In the genomic region with DNA sequence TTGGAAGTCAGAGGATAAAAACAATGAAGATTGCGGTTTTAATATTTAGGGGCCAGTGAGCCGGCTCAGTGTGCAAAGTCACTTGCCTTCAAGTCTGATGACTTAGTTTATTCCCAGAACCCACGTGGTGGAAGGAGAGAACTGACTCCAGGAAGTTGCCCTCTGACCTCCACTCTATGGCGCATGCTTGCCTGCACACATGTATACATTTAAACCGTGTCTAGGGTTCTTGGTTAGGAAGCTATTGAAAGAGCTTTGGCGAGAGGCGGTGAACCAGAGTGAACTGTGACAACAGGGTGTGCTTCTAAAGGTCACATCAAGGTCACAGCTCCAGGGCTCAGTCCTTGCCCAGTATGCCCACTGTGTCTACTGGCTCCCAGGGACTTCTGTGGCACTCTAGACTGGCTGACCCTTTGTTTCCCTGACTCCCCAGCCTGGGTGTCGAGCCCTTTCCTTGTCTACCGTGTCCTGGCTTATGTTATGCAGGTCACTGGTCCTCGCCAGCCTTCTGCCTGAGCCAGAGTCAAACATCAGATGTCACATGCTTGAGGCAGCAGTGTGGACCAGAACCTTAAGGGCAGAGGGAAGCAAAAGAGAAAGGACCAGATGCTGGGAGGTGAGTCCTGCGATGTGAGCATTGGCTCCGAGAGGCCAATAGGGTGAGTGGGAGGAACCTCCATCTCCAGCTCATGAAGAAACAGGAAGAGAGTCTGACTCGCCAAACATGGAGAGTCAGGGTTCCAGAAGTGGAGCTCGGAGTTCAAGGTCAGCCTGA, we compare ENCODE assay signal across 18 mouse cellular contexts. TPM values are rescaled to one million over a fixed set of nuclear protein-coding genes. Genes with fewer than 3 reads are reported as not detected.
DNase-seq lines count a peak whose midpoint lies in the region; ATAC-seq lines count a peak whose summit lies in the region.
"Had no signal": no experiment of that assay in that cellular context is flagged by ENCODE, and none has a peak within 500 bp of the region (broad histone marks: within the 10 kb centered on the region; RNA-seq: fewer than 3 reads in every experiment).

No protein-coding gene starts in this region.

- no peaks in the 10 kb centered on the region for H3K36me3 ChIP-seq in heart, embryonic 10.5 days
- no peaks in the 10 kb centered on the region for H3K36me3 ChIP-seq in liver, embryonic 11.5 days (ENCODE audit: control insufficient read depth, insufficient read depth, low read length)
- H3K36me3 ChIP-seq in liver, embryonic 16.5 days (ENCODE audit: control insufficient read depth, insufficient read depth), result no peaks in the 10 kb centered on the region
- H3K36me3 ChIP-seq: embryonic facial prominence, embryonic 12.5 days; midbrain, embryonic 15.5 days had no signal

- DNase-seq in heart, embryonic 10.5 days (ENCODE audit: low spot score), result peak; percentile 63
- DNase-seq in heart, postnatal 36 days, result no peak
- no peak for DNase-seq in liver, embryonic 11.5 days (ENCODE audit: low spot score)
- DNase-seq in liver, result no peak
- DNase-seq in embryo, embryonic 10.5 days (ENCODE audit: low spot score), result peak; percentile 61
- DNase-seq in left cerebral cortex, postnatal 36 days (ENCODE audit: low spot score in 2 of 2), result no peak
- DNase-seq: cerebellum, adult 8-10 months; gastrocnemius, postnatal 14 days; heart, postnatal 14 days; right cerebral cortex, postnatal 14 days had no signal

- H3K27me3 ChIP-seq in heart, embryonic 10.5 days (ENCODE audit: insufficient read depth, poor library complexity, severe bottlenecking), result peaks cover 35% of the 10 kb centered on the region
- peaks cover 6% of the 10 kb centered on the region for H3K27me3 ChIP-seq in liver, embryonic 11.5 days (replicated peaks; ENCODE audit: control insufficient read depth, insufficient read depth, low read length)
- no peaks in the 10 kb centered on the region for H3K27me3 ChIP-seq in liver, embryonic 16.5 days (ENCODE audit: control insufficient read depth, insufficient read depth, low read depth, low read length)
- H3K27me3 ChIP-seq: Patski had no signal

- intact Hi-C loops in heart, postnatal 36 days (cut with DNase I), result loop anchor here (5.0 kb wide), 2 partner anchors 68 to 108 kb away; no protein-coding TSS in a partner anchor
- intact Hi-C loops in left cerebral cortex, postnatal 36 days (cut with DNase I), result loop anchor here (5.0 kb wide), 1 partner anchor 68 kb away; no protein-coding TSS in a partner anchor

- peak overlapping the region; percentile 65 for H3K27ac ChIP-seq in heart, embryonic 10.5 days
- H3K27ac ChIP-seq in liver, embryonic 11.5 days (ENCODE audit: low read depth, low read length), result peak overlapping the region; percentile 34; the same call in 1 of the 2 replicates
- peak overlapping the region; percentile 18; the same call in 1 of the 2 replicates for H3K27ac ChIP-seq in liver, embryonic 16.5 days (ENCODE audit: low read length)
- H3K27ac ChIP-seq: embryonic facial prominence, embryonic 12.5 days; liver, embryonic 14.5 days; midbrain, embryonic 15.5 days had no signal

- no peak overlapping the region for H3K4me3 ChIP-seq in heart, embryonic 10.5 days
- no peak overlapping the region for H3K4me3 ChIP-seq in liver, embryonic 11.5 days (ENCODE audit: low read depth, low read length)
- H3K4me3 ChIP-seq in liver, embryonic 16.5 days (ENCODE audit: low read depth, low read length), result no peak overlapping the region
- H3K4me3 ChIP-seq: embryonic facial prominence, embryonic 12.5 days; midbrain, embryonic 15.5 days had no signal

- H3K9ac ChIP-seq in liver, embryonic 11.5 days (ENCODE audit: low read depth, low read length), result 0 out of 2 replicates have a peak overlapping the region, but pooled peaks have one; percentile 28
- no peak overlapping the region for H3K9ac ChIP-seq in liver, embryonic 16.5 days (ENCODE audit: low read depth, low read length)
- H3K9ac ChIP-seq: embryonic facial prominence, embryonic 12.5 days; liver, embryonic 14.5 days; midbrain, embryonic 15.5 days had no signal

- ATAC-seq in liver, embryonic 11.5 days (replicated peaks; ENCODE audit: low FRiP score), result no peak
- no peak for ATAC-seq in liver, embryonic 16.5 days (ENCODE audit: low read depth)
- ATAC-seq in erythroid progenitor cell, adult 5-6 weeks (replicated peaks; ENCODE audit: low FRiP score, poor library complexity, severe bottlenecking), result no peak
- ATAC-seq: midbrain, embryonic 15.5 days; Patski had no signal

- H3K4me1 ChIP-seq in heart, embryonic 10.5 days, result peaks cover 24% of the 10 kb centered on the region
- H3K4me1 ChIP-seq in liver, embryonic 11.5 days (replicated peaks; ENCODE audit: control insufficient read depth, insufficient read depth, low read length), result peaks cover 15% of the 10 kb centered on the region
- H3K4me1 ChIP-seq in liver, embryonic 16.5 days (ENCODE audit: control insufficient read depth, low read depth, low read length), result peaks cover 18% of the 10 kb centered on the region

- H3K4me2 ChIP-seq in liver, embryonic 11.5 days, result 0 out of 2 replicates have a peak overlapping the region, but pooled peaks have one; percentile 13
- no peak overlapping the region for H3K4me2 ChIP-seq in liver, embryonic 16.5 days (ENCODE audit: low read depth, low read length)
- H3K4me2 ChIP-seq: embryonic facial prominence, embryonic 12.5 days; midbrain, embryonic 15.5 days had no signal

- 60% methylated on average over 14 of the region's 14 CpGs for WGBS in heart, embryonic 10.5 days
- 62% methylated on average over 14 of the region's 14 CpGs for whole genome bisulfite sequencing in liver, embryonic 11.5 days
- WGBS in liver, embryonic 16.5 days (ENCODE audit: insufficient replicate concordance), result 54% methylated on average over 14 of the region's 14 CpGs

- H3K9me3 ChIP-seq in heart, embryonic 10.5 days, result no peaks in the 10 kb centered on the region
- H3K9me3 ChIP-seq in liver, embryonic 11.5 days (ENCODE audit: control insufficient read depth, low read length), result no peaks in the 10 kb centered on the region
- no peaks in the 10 kb centered on the region for H3K9me3 ChIP-seq in liver, embryonic 16.5 days (replicated peaks; ENCODE audit: control insufficient read depth, low read length)
- H3K9me3 ChIP-seq: embryonic facial prominence, embryonic 12.5 days; midbrain, embryonic 15.5 days had no signal

RNA-seq across cellular contexts. Expression of a gene that starts 3.2 kb away (rescaled TPM):
- polyA plus RNA-seq in heart, embryonic 10.5 days (2016; fragmentation: Nextera tagmentation; extraction: Ambion mirVana), result 7.2 and 14.5 TPM in 2 replicates
- not detected for total RNA-seq in heart, postnatal 36 days (2021)
- polyA plus RNA-seq in liver, embryonic 11.5 days (2014; fragmentation: Nextera tagmentation; extraction: Ambion mirVana), result 43.8 and 44.2 TPM in 2 replicates
- 74.1 and 76.6 TPM in 2 replicates for polyA plus RNA-seq in liver, embryonic 16.5 days (2015; fragmentation: Nextera tagmentation; extraction: Ambion mirVana)
- under 1 TPM in 1 of 2 experiments, not detected in 1; 0.63 TPM for total RNA-seq in left cerebral cortex, postnatal 36 days (2021)
- total RNA-seq in erythroid progenitor cell, adult 5-6 weeks (2015; ENCODE audit: low replicate concordance), result not detected in 2 replicates
- 1.8 TPM in 1 of 2 replicates, not detected in the other for total RNA-seq in erythroid progenitor cell, adult 5-6 weeks (2017; ENCODE audit: low replicate concordance)
- total RNA-seq: heart, postnatal 14 days had no signal
- polyA plus RNA-seq: Patski had no signal

RNA-seq across cellular contexts. Expression of a gene that starts 18.8 kb away (rescaled TPM):
- 0.06 and 0.50 TPM in 2 replicates for polyA plus RNA-seq in heart, embryonic 10.5 days (2016; fragmentation: Nextera tagmentation; extraction: Ambion mirVana)
- under 1 TPM; 0.76 to 0.92 TPM for total RNA-seq in heart, postnatal 36 days (2021)
- 12.7 and 14.4 TPM in 2 replicates for polyA plus RNA-seq in liver, embryonic 11.5 days (2014; fragmentation: Nextera tagmentation; extraction: Ambion mirVana)
- polyA plus RNA-seq in liver, embryonic 16.5 days (2015; fragmentation: Nextera tagmentation; extraction: Ambion mirVana), result 5.5 and 6.3 TPM in 2 replicates
- total RNA-seq in left cerebral cortex, postnatal 36 days (2021), result under 1 TPM; 0.12 to 0.25 TPM
- 16.2 and 30.2 TPM in 2 replicates for total RNA-seq in erythroid progenitor cell, adult 5-6 weeks (2015; ENCODE audit: low replicate concordance)
- total RNA-seq in erythroid progenitor cell, adult 5-6 weeks (2017; ENCODE audit: low replicate concordance), result 30.8 and 32.0 TPM in 2 replicates
- polyA plus RNA-seq: embryonic facial prominence, embryonic 12.5 days had no signal

RNA-seq across cellular contexts. Expression of a gene that starts 27.7 kb away (rescaled TPM):
- 0.73 and 1.0 TPM in 2 replicates for polyA plus RNA-seq in heart, embryonic 10.5 days (2016; fragmentation: Nextera tagmentation; extraction: Ambion mirVana)
- total RNA-seq in heart, postnatal 36 days (2021), result 1 to 10 TPM; 1.6 to 1.9 TPM
- polyA plus RNA-seq in liver, embryonic 11.5 days (2014; fragmentation: Nextera tagmentation; extraction: Ambion mirVana), result 12.3 and 13.7 TPM in 2 replicates
- 8.1 and 8.7 TPM in 2 replicates for polyA plus RNA-seq in liver, embryonic 16.5 days (2015; fragmentation: Nextera tagmentation; extraction: Ambion mirVana)
- 1 to 10 TPM; 1.1 to 1.3 TPM for total RNA-seq in left cerebral cortex, postnatal 36 days (2021)
- total RNA-seq in erythroid progenitor cell, adult 5-6 weeks (2015; ENCODE audit: low replicate concordance), result 18.0 and 25.9 TPM in 2 replicates
- total RNA-seq in erythroid progenitor cell, adult 5-6 weeks (2017; ENCODE audit: low replicate concordance), result 10.5 and 12.7 TPM in 2 replicates

RNA-seq across cellular contexts. Expression of a gene that starts 31.7 kb away (rescaled TPM):
- polyA plus RNA-seq in heart, embryonic 10.5 days (2016; fragmentation: Nextera tagmentation; extraction: Ambion mirVana), result not detected in 2 replicates
- not detected for total RNA-seq in heart, postnatal 36 days (2021)
- not detected in 2 replicates for polyA plus RNA-seq in liver, embryonic 11.5 days (2014; fragmentation: Nextera tagmentation; extraction: Ambion mirVana)
- polyA plus RNA-seq in liver, embryonic 16.5 days (2015; fragmentation: Nextera tagmentation; extraction: Ambion mirVana), result 0.58 TPM in 1 of 2 replicates, not detected in the other
- total RNA-seq in left cerebral cortex, postnatal 36 days (2021), result not detected
- total RNA-seq in erythroid progenitor cell, adult 5-6 weeks (2015; ENCODE audit: low replicate concordance), result 3.6 and 9.2 TPM in 2 replicates
- total RNA-seq in erythroid progenitor cell, adult 5-6 weeks (2017; ENCODE audit: low replicate concordance), result 1.2 and 6.0 TPM in 2 replicates
- total RNA-seq: gastrocnemius, postnatal 14 days; heart, postnatal 14 days; left cerebral cortex, adult 8-10 months had no signal
- polyA plus RNA-seq: embryonic facial prominence, embryonic 12.5 days; midbrain, embryonic 15.5 days; neural tube, embryonic 11.5 days; Patski had no signal

Comparison
In these comparisons a context has a peak if more than half of its experiments do, and no peak if none do; other contexts are left out.
1. DNase-seq: peak in heart, embryonic 10.5 days (single experiment) and embryo, embryonic 10.5 days (single experiment); none in heart, postnatal 36 days (0 of 2), liver, embryonic 11.5 days (single experiment), liver (single experiment) and left cerebral cortex, postnatal 36 days (0 of 2).
2. RNA of a gene that starts 18.8 kb away (total RNA-seq): 16.2 to 32.0 TPM in erythroid progenitor cell, adult 5-6 weeks; 0.76 to 0.92 TPM in heart, postnatal 36 days and 0.12 to 0.25 TPM in left cerebral cortex, postnatal 36 days; every median in the first group is over 4 times any median in the second.
3. RNA of a gene that starts 27.7 kb away (total RNA-seq): 10.5 to 25.9 TPM in erythroid progenitor cell, adult 5-6 weeks; 1.6 to 1.9 TPM in heart, postnatal 36 days and 1.1 to 1.3 TPM in left cerebral cortex, postnatal 36 days; every median in the first group is over 4 times any median in the second.
4. Peak in every context shown above with its lines, with median percentiles within 50 percentile points of each other: H3K27ac ChIP-seq.